Mouse (Mus musculus) liver, adult 2 months (tissue): ENCODE results near the gene Chst3.

ENCODE experiments used
- CTCF ChIP-seq: fragments of 200-500 bp; IDR thresholded peaks from 2 replicates; pipeline ENCODE4 v1.5.1; 2011; ENCODE audit warnings: low read depth, low read length, control low read depth
- POLR2A ChIP-seq: fragments of 200-500 bp; IDR thresholded peaks from 2 replicates; pipeline ENCODE4 v1.6.1; 2011; ENCODE audit warnings: low read length, control low read depth; ENCODE audit not compliant: insufficient read depth; ENCODE audit errors: extremely low read depth

- TF ChIP-seq CTCF (no peak), POLR2A (no peak)
Measured at GRCm38 (mm10) chr10:60195087-60195486, 24.0 kb downstream of the Chst3 start.
